Mouse (Mus musculus): ENCODE measurements around the gene Ncor2. TPM values are rescaled to one million over a fixed set of nuclear protein-coding genes. Genes with fewer than 3 reads are reported as not detected.
A peak's percentile ranks its signal among the peaks of the same experiment; 100 is the strongest.

Ncor2 gene
- polyA plus RNA-seq, 1 experiment from 2014 or later: 22.6 TPM

- ATAC-seq: no peak
- Histone ChIP-seq H3K27me3 (no peaks in the 10 kb centered on the region), H3K36me3 (no peaks in the 10 kb centered on the region), H3K4me2 (replicated peaks) (0 out of 2 replicates have a peak overlapping the region, but pooled peaks have one; percentile 2), H3K9ac (replicated peaks) (peak overlapping the region; percentile 47; the same call in 1 of the 2 replicates), H3K9me3 (no peaks in the 10 kb centered on the region), H3K27ac (peak overlapping the region; percentile 80), H3K4me3 (replicated peaks) (no peak overlapping the region), H3K4me1 (replicated peaks) (peaks cover 82% of the 10 kb centered on the region)
- WGBS: 8% methylated on average over 8 of the region's 8 CpGs
These were observed 15.5 kb downstream of the Ncor2 start for GRCm38 (mm10) chr5:125163441-125164050.

- Histone ChIP-seq H3K4me3 (replicated peaks) (no peak overlapping the region), H3K9ac (replicated peaks) (no peak overlapping the region), H3K4me2 (replicated peaks) (no peak overlapping the region), H3K27me3 (no peaks in the 10 kb centered on the region), H3K27ac (0 out of 2 replicates have a peak overlapping the region, but pooled peaks have one; percentile 21), H3K9me3 (no peaks in the 10 kb centered on the region), H3K4me1 (replicated peaks) (peaks cover 84% of the 10 kb centered on the region), H3K36me3 (no peaks in the 10 kb centered on the region)
- WGBS: 81% methylated on average over 1 of the region's 3 CpGs
- ATAC-seq: no peak
These were observed 16.6 kb downstream of the Ncor2 start for GRCm38 (mm10) chr5:125162461-125162860.

- H3K27ac ChIP-seq: peak overlapping the region; percentile 91
- H3K27me3 ChIP-seq: no peaks in the 10 kb centered on the region
- WGBS: 22% methylated on average over 14 of the region's 14 CpGs
- H3K4me3 ChIP-seq (replicated peaks): no peak overlapping the region
- no peaks in the 10 kb centered on the region for H3K9me3 ChIP-seq
- peaks cover 94% of the 10 kb centered on the region for H3K4me1 ChIP-seq (replicated peaks)
- H3K9ac ChIP-seq (replicated peaks): peak overlapping the region; percentile 44
- 0 out of 2 replicates have a peak, but pooled peaks have one; percentile 7 for ATAC-seq
- peak overlapping the region; percentile 36 for H3K4me2 ChIP-seq (replicated peaks)
- H3K36me3 ChIP-seq: no peaks in the 10 kb centered on the region
These were observed 19.1 kb downstream of the Ncor2 start for GRCm38 (mm10) chr5:125159804-125160405.

- peak; percentile 71 for ATAC-seq
- H3K9me3 ChIP-seq: no peaks in the 10 kb centered on the region
- no peak overlapping the region for H3K4me3 ChIP-seq (replicated peaks)
- H3K4me2 ChIP-seq (replicated peaks): peak overlapping the region; percentile 36
- peak overlapping the region; percentile 59 for H3K9ac ChIP-seq (replicated peaks)
- no peaks in the 10 kb centered on the region for H3K36me3 ChIP-seq
- 5% methylated on average over 12 of the region's 12 CpGs for WGBS
- H3K4me1 ChIP-seq (replicated peaks): peaks cover 94% of the 10 kb centered on the region
- H3K27me3 ChIP-seq: no peaks in the 10 kb centered on the region
- H3K27ac ChIP-seq: peak overlapping the region; percentile 91
These were observed 19.7 kb downstream of the Ncor2 start for GRCm38 (mm10) chr5:125159293-125159692.

GRCm38 (mm10) chr5:125158232-125158961 is 20.6 kb downstream of the Ncor2 start:
- Histone ChIP-seq H3K9ac (replicated peaks) (peak overlapping the region; percentile 59), H3K4me2 (replicated peaks) (peak overlapping the region; percentile 36), H3K4me3 (replicated peaks) (no peak overlapping the region), H3K27ac (peak overlapping the region; percentile 91), H3K9me3 (no peaks in the 10 kb centered on the region), H3K36me3 (no peaks in the 10 kb centered on the region), H3K4me1 (replicated peaks) (peaks cover 94% of the 10 kb centered on the region), H3K27me3 (no peaks in the 10 kb centered on the region)
- ATAC-seq: peak; percentile 31
- WGBS: 13% methylated on average over 21 of the region's 21 CpGs

- Histone ChIP-seq H3K4me2 (replicated peaks) (no peak overlapping the region), H3K9ac (replicated peaks) (peak overlapping the region; percentile 47; the same call in 1 of the 2 replicates), H3K4me3 (replicated peaks) (no peak overlapping the region), H3K36me3 (no peaks in the 10 kb centered on the region), H3K4me1 (replicated peaks) (peaks cover 94% of the 10 kb centered on the region), H3K9me3 (no peaks in the 10 kb centered on the region), H3K27me3 (no peaks in the 10 kb centered on the region), H3K27ac (peak overlapping the region; percentile 91)
- WGBS: 49% methylated on average over 8 of the region's 8 CpGs
- ATAC-seq: no peak
These were observed 21.5 kb downstream of the Ncor2 start for GRCm38 (mm10) chr5:125157375-125158033.

- no peak for ATAC-seq
- H3K4me2 ChIP-seq (replicated peaks): no peak overlapping the region
- no peaks in the 10 kb centered on the region for H3K27me3 ChIP-seq
- no peak overlapping the region for H3K4me3 ChIP-seq (replicated peaks)
- 74% methylated on average over 22 of the region's 22 CpGs for WGBS
- no peaks in the 10 kb centered on the region for H3K9me3 ChIP-seq
- no peak overlapping the region for H3K9ac ChIP-seq (replicated peaks)
- peak overlapping the region; percentile 91 for H3K27ac ChIP-seq
- H3K36me3 ChIP-seq: no peaks in the 10 kb centered on the region
- peaks cover 94% of the 10 kb centered on the region for H3K4me1 ChIP-seq (replicated peaks)
These were observed 22.4 kb downstream of the Ncor2 start for GRCm38 (mm10) chr5:125156418-125157205.

- no peaks in the 10 kb centered on the region for H3K27me3 ChIP-seq
- no peak overlapping the region for H3K4me2 ChIP-seq (replicated peaks)
- H3K9me3 ChIP-seq: no peaks in the 10 kb centered on the region
- no peaks in the 10 kb centered on the region for H3K36me3 ChIP-seq
- peak overlapping the region; percentile 82 for H3K27ac ChIP-seq
- 84% methylated on average over 4 of the region's 4 CpGs for WGBS
- H3K9ac ChIP-seq (replicated peaks): no peak overlapping the region
- no peak for ATAC-seq
- no peak overlapping the region for H3K4me3 ChIP-seq (replicated peaks)
- H3K4me1 ChIP-seq (replicated peaks): peaks cover 100% of the 10 kb centered on the region
These were observed 23.6 kb downstream of the Ncor2 start for GRCm38 (mm10) chr5:125155451-125155850.

- H3K9ac ChIP-seq (replicated peaks): 0 out of 2 replicates have a peak overlapping the region, but pooled peaks have one; percentile 4
- no peak for ATAC-seq
These were observed 24.0 kb downstream of the Ncor2 start for GRCm38 (mm10) chr5:125154989-125155388.

GRCm38 (mm10) chr5:125154178-125154577 is 24.8 kb downstream of the Ncor2 start:
- no peak for ATAC-seq
- Histone ChIP-seq H3K27me3 (no peaks in the 10 kb centered on the region), H3K9me3 (no peaks in the 10 kb centered on the region), H3K4me2 (replicated peaks) (no peak overlapping the region), H3K4me1 (replicated peaks) (peaks cover 96% of the 10 kb centered on the region), H3K9ac (replicated peaks) (no peak overlapping the region), H3K4me3 (replicated peaks) (no peak overlapping the region), H3K27ac (peak overlapping the region; percentile 82), H3K36me3 (no peaks in the 10 kb centered on the region)
- 28% methylated on average over 5 of the region's 5 CpGs for WGBS

More at GRCm38 (mm10) chr5:125154989-125155388, 24.0 kb downstream of the Ncor2 start:
- Histone ChIP-seq H3K4me1 (replicated peaks) (peaks cover 97% of the 10 kb centered on the region), H3K4me3 (replicated peaks) (no peak overlapping the region), H3K36me3 (no peaks in the 10 kb centered on the region), H3K27me3 (no peaks in the 10 kb centered on the region), H3K27ac (peak overlapping the region; percentile 82), H3K4me2 (replicated peaks) (no peak overlapping the region), H3K9me3 (no peaks in the 10 kb centered on the region)
- 61% methylated on average over 5 of the region's 5 CpGs for whole genome bisulfite sequencing

- no peak for ATAC-seq
- H3K4me1 ChIP-seq (replicated peaks): peaks cover 96% of the 10 kb centered on the region
- no peak overlapping the region for H3K4me3 ChIP-seq (replicated peaks)
- H3K36me3 ChIP-seq: no peaks in the 10 kb centered on the region
- WGBS: 83% methylated on average over 11 of the region's 11 CpGs
- H3K27ac ChIP-seq: peak overlapping the region; percentile 92
- no peak overlapping the region for H3K9ac ChIP-seq (replicated peaks)
- H3K27me3 ChIP-seq: no peaks in the 10 kb centered on the region
- no peak overlapping the region for H3K4me2 ChIP-seq (replicated peaks)
- H3K9me3 ChIP-seq: no peaks in the 10 kb centered on the region
These were observed 25.7 kb downstream of the Ncor2 start for GRCm38 (mm10) chr5:125153201-125153816.
